Mouse (Mus musculus) CD8-positive naive resting alpha-beta T cell, adult 2 months (primary cell): Measurements from ENCODE around the gene Arhgdib.

Source experiments
- DNase-seq, 2 experiments: peaks; one replicate each; pipeline ENCODE4 v3.0.0; 2022; ENCODE audit warnings: low read depth in 2 of 2, low spot score in 2 of 2

Gene Arhgdib

DNA sequence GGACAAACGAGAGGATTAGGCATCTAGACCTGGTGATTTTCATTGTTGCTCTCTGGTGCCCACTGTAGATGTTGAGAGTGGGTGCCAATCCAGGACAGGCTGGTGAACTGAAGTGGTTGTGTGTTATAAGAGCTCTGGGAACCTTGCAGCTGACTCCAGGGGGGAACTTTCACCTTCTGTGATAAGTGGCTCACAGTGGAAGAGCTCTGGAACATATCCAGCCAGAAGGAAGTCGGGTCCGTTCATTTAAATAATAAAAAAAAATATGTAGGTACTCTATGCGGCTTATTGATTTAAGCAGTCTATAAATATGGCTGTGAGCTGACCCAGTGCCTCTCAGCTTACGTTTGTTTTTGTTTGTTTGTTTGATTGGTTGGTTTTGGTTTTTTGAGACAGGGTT is 19.6 kb downstream of the Arhgdib start, which contains the start of gene Erp27:
TSS of gene Erp27 (minus strand) at position 101 of the 400 bp plus-strand sequence.
- DNase-seq = no peak

- DNase-seq = no peak
Measured at GRCm38 (mm10) chr6:136921601-136922000, 20.1 kb downstream of the Arhgdib start.

GRCm38 (mm10) chr6:136920320-136921257 is 21.1 kb downstream of the Arhgdib start:
- peak; percentile 64 to 73 for DNase-seq

- DNase-seq = no peak
Measured at GRCm38 (mm10) chr6:136917885-136918284, 23.8 kb downstream of the Arhgdib start.

GRCm38 (mm10) chr6:136915721-136916395 is 25.8 kb downstream of the Arhgdib start:
- no peak for DNase-seq

- DNase-seq = no peak
Measured at GRCm38 (mm10) chr6:136914234-136914633, 27.5 kb downstream of the Arhgdib start.

DNA sequence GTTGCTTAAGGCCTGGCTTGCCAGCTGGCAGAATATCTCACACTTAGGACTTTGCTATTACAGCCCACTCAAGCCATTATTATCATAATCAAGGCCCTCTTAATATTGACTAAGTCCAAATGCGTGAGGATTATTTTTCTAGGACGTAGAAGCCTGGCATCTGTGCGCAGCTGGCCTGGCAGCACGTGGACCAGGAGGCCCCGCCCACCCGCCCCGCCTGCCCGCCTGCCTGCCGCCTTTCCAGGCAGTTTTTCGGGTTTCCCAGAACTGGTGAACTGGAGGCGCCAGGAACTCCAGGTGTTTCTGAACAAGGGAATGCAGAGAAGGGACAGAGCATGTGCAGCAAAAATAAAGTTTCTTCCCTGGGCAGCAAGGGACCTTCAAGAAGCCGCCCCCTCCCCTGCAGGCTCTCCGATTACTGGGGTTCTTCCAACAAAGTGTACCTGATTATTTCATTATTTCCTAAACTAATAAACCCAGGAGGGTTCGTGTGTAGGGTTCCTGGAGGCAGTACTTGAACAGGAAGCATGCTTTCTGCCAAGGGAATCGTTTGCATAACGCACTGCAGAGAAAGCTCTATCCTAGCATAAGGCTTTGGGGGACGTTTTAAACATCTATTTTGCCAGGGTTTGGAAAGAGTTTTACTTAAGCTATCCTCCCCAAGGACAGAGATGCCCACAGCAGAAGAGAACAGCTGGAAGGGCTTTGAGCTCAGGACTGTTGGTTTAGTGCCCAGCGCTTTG is 28.1 kb downstream of the Arhgdib start:
- DNase-seq = no peak

- no peak for DNase-seq
Measured at GRCm38 (mm10) chr6:136912751-136913265, 28.9 kb downstream of the Arhgdib start.

DNA sequence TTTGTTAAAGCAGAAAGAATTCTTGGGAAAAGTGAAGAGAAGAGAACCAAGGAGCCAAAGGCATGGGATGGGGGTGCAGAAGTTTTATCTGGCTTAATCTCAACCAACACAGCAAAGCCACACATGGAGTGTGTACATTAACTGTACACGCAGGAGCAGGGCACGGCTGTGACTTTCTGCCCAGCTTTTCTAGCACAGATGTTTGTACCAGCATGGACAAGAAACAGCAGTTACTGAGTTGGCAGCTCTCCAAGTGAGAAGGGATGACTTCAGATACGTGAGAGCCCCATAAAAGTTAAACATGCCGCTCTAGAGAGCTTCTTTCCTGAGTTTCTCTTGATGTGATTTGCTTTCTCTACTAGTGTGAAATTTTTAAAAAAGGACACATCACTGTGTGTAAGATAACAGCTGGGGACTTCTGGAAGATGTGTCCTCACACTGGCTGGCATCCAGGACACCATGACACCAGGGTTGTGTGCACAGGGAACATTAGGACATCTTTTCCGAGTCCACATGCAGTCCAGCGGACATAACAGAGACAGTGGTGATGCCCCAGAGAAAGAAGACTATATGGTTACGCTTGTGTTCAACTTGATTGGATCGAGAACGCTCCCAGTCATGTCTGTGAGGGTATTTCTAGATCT is 31.3 kb downstream of the Arhgdib start:
- DNase-seq = no peak

DNA sequence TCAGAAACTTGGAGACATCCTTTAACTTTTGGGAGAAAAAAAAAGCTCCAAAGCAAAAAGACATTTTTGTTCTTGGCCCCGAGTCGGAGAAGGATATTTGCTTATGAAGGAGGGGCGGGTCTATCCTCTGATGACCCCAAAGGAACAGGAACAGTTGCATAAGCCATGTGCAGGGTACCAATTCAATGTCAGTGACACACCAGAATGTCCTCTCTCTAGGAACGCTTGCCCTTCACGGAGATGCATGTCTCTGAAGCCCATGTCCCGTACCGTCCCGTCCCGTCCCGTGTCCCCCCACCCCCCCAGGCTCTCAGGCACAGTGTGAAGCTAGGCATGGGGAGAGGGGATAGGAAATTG is 34.8 kb downstream of the Arhgdib start:
- no peak for DNase-seq

DNA sequence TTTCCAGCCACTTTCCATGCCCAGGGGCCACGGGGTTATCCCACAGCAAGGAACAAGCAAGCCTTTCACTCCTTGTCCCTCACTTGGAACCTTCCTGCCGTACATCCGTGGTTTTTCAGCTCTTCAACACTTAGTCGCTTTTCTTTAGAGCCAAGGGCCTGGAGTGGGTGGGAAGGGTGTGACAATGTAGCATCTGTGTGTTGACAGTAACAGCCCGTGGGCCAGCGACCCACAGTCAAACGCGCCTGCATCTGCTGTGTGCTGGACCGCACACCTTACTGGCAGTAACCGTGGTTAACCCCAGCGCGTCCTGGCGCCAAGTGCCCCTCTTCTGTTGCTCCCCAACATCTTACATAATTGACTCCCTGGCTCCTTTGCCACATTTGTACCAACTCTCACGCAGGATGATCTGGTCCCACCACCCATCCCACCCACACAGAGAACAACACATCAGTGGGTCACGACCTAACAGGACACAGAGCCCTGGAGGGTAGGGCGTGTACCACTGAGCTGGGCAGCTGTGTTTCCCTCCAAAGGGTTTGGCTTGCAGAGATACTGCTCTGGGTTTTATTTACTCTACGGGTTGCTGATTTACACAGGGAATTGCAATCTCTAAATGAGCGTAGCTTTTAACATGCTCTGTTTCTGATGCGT is 35.3 kb downstream of the Arhgdib start:
- no peak for DNase-seq

DNA sequence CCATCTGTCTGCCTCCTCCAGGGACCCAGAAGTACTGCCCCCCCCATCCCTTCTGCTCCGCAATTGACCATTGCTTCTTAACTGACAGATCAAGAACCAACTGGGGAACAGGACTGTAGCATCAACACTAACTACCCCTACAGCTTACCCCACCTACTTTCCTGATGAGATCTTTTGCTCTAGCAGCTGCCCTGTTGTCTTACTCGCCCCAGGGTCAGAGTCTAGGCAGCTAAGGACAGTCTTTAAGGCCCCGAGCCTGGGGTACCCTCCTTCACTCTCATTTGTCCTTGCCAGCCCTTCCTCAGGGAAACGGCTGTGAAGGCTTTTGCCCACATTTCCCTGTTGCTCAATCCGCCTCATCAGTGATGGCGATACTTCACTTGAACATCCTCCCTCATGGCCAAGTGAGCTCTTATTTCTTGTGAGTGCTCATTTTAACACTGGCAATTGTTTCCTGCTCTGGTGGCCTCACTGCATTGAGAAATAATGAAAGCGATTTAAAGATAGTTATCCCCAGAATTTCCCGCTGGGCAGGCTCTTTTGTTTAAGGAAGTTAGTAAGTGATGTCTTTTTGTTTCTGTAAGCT is 37.7 kb downstream of the Arhgdib start:
- no peak for DNase-seq

- no peak for DNase-seq
Measured at GRCm38 (mm10) chr6:136902527-136902926, 39.2 kb downstream of the Arhgdib start.

- DNase-seq = no peak
Measured at GRCm38 (mm10) chr6:136901010-136901409, 40.7 kb downstream of the Arhgdib start.

GRCm38 (mm10) chr6:136900369-136901009 is 41.2 kb downstream of the Arhgdib start:
- DNase-seq = no peak

DNA sequence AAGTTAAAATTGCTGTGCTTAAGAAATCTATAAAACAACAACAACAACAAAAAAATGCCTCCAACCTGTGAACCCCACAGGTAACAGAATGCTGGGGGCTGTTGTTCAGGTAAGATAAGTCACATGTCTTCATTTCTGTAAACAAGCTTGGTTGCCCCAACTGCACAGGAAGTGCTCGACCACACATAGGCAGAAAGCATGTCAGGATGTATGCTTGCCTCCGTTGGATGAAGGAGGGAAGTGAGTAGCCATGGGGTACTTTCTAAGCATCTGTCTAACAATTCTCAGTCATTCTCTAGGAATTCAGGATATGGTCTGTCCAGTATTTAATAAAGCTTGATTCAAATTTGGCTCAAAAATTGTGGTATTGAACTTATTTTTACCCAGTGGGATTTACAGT is 42.7 kb downstream of the Arhgdib start:
- peak; percentile 9 to 26 for DNase-seq

GRCm38 (mm10) chr6:136898222-136898621 is 43.5 kb downstream of the Arhgdib start:
- DNase-seq = no peak

GRCm38 (mm10) chr6:136897789-136898188 is 43.9 kb downstream of the Arhgdib start:
- DNase-seq = no peak

- DNase-seq = no peak
Measured at GRCm38 (mm10) chr6:136894532-136895339, 47.0 kb downstream of the Arhgdib start.
